Mouse (Mus musculus): ENCODE data around the gene Mboat2.
A peak's percentile ranks its signal among the peaks of the same experiment; 100 is the strongest.

The Mboat2 gene

DNA sequence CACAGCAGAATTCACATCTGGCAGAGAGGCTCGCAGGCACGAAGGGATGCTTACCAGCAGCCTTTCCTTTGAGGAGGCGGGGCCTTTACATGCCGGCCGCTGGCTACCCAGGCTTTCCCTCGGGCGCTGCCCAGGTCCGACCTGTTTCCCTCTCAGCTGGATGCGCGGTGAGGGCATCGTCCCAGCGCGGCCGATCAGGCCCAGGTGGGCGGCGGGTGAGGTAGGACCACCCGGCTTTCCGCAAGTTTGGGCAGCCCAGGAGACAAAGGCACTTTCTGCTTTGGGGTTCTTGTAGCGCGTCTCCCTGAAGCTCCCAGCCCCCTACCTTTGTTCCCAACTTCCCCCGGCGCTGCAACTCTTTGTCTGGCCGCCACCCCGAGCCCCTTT, at the start of gene Mboat2:
Gene Mboat2, plus strand, starts transcription at position 114 of the 387 bp plus-strand sequence.
- peak; percentile 11 for DNase-seq (ENCODE audit: low spot score)

DNA sequence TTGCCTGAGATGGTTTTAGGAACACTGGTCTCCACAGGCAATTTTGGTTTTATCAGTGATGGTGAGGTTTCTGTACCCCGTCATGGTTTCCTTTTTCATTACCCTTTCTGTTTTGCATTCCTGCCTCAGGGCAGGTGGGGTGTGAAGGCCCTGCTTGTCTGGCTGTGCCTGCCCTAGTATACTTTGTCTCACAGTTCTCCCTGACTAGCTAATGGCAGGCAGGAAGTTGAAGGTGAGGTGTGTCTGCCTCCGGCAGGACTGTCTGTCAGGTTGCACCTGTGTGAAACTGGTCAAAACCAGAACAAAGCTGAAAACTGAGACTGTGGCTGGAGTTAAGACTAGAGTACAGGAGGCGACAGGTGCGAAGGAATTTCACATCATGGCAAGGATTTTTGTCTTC, 46.9 kb upstream of the Mboat2 start:
- DNase-seq (ENCODE audit: low spot score) = no peak

DNA sequence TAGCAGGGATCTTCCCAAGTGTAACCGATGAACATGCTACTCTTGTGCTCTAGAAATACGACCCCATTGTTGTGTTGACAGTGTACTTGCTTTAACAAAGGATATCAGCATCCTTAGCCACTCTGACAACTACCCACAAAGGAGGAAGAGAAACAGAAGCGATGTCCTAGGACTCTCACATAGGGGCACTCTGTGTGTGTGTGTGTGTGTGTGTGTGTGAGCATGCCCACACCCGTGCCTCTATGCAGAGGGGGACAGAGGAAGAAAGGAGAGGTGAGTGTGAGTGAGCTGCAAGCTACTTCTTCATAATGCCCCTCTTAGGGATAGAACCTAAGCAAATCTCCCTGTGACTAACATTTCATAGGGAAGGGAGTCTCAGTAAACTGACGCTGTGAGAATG, 44.8 kb upstream of the Mboat2 start:
- no peak for DNase-seq (ENCODE audit: low spot score)

DNA sequence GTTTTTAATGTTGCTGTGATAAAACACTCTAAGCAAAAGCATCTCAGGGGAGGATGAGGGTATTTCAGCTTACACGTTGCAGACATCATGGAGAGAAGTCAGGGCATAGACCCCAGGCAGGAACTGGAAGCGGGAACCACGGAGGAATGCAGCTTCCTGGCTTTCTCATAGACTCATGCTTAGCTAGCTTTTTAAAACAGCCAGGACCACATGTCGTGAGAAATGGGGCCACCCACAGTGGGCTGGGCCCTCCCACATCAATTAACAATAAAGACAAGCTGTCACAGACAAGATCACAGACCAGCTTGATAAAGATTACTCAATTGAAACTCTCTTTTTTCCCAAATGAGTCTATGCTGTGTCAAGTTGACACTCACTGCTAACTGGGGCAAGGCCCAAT, 44.4 kb upstream of the Mboat2 start:
- DNase-seq (ENCODE audit: low spot score) = no peak

DNA sequence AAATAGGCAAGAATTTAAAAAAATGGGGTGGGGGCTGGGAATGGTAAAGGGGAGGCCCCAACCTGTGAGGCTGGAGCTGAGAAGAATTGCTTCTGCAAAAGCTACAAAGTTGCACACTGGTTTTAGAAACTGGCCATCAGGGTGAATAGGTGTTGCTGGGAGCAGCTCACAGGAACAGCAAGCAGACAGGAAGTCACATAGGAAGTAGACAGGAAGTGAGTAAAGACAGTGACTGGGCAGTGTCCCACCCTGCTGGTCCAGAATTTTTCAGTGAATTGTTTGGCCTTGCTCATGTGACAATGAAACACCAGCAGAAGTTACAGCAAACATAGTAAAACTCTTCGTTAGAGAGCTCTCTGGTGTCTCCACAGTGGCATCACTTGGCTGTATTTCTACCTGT, 41.0 kb upstream of the Mboat2 start:
- no peak for DNase-seq (ENCODE audit: low spot score)

DNA sequence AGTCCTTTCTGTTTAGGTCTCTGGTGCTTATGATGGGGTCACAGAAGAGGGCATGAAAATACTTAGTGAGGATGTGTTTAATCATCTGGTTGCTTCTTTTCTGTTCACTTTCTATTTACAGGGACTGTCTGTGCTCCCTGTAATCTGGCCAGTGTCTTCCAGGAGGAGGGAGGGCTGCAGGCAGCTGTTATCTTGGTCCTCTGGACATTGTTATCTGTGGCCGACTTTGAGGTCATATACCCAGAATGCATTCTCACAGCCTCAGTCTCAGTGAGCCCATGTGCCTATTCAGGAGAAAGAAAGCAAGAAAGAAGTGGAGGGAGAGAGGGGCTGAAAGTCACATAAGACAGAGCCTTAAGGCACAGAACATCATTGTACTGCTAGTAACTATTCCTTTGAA, 19.4 kb upstream of the Mboat2 start:
- no peak for DNase-seq (ENCODE audit: low spot score)

DNA sequence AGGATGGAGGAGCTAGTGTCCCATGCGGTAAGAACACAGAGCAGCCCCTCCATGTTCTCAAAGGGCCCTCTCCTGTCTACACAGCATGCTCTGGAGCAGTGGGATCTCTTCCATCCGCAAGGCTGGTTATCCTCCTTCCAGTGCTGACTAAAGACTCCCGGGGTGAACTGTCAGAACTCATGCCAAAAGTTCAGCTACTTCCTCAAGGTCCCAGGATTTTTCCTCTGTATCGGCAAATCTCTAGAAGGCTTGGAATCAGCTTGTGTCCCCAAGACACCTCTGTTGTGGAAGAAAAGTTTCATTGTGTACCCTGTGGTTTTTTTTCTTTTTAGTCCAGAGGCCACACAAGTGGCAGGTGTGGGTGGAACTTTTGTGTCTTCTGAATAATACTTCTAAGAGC, 18.8 kb upstream of the Mboat2 start:
- no peak for DNase-seq (ENCODE audit: low spot score)

DNA sequence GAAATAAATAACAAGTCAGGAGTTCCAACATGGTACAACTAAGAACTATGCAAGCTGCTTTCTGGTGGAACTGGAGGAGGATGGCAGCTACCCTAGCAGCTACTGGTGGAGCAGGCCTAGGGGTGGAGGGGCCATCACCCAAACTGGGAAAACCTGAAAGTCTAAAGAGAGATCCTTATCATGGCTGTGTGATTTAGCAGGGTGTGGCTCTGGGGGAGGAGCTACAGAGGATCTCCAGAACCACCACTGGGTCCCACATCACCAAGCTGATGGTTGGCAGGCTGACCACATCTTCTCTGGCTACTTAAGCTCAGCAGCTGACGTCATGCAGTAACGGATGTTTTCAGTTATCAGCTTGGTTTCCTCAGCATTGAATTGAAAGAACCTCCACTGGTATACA, 7.8 kb upstream of the Mboat2 start:
- no peak for DNase-seq (ENCODE audit: low spot score)

DNA sequence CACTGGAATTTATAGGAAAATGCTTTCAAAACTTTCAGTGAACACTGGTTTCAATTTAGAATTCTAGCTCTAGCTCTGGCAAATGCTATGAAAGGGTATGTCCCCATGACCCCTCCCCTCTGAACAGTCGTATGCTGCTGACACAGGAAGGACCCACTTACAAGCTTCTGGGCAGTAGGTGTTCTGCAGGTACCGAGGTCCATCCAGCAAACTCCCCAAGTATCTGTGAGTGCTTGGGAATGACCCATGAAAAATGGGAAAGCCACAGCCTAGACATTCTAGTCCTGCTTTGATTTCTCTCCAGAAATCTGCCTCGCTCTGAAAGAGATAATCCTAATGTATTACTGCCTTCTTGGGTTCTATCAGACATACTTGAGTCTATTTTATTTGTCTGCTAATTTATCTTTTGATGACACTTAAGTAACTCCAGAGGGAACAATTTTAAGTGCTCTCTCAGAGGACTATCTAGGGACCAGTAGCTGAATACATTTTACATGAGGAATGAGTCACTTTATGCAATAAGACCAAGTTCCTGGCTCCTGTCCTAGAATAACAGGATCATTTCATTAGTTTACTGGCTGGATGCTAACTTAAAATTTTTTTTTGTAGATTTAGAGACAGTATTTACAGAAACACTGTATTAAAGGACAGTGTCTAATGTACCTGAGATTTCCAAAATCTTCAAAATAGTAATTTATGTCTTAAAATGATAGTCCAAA, 6.9 kb upstream of the Mboat2 start:
- no peak for DNase-seq (ENCODE audit: low spot score)

DNA sequence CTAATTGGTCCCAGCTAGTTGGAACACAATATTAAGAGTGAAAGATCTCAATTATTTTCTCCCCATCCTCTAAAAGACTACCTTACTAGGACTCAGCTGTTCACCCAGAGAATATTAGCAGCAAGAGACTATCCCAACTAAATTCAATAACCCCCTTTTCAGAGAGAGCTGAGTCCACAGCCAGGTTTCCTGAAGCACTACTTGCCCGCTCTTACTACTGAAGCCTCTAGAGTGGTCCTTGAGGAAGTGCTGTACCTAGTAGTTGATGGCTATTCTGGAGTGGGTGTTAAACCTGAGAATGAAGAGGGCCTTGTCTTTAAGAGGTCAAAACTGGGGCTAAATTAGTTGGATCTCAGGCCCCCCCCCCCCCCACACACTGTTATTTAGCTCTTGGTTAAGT, 593 bp upstream of the Mboat2 start:
- no peak for DNase-seq (ENCODE audit: low spot score)

DNA sequence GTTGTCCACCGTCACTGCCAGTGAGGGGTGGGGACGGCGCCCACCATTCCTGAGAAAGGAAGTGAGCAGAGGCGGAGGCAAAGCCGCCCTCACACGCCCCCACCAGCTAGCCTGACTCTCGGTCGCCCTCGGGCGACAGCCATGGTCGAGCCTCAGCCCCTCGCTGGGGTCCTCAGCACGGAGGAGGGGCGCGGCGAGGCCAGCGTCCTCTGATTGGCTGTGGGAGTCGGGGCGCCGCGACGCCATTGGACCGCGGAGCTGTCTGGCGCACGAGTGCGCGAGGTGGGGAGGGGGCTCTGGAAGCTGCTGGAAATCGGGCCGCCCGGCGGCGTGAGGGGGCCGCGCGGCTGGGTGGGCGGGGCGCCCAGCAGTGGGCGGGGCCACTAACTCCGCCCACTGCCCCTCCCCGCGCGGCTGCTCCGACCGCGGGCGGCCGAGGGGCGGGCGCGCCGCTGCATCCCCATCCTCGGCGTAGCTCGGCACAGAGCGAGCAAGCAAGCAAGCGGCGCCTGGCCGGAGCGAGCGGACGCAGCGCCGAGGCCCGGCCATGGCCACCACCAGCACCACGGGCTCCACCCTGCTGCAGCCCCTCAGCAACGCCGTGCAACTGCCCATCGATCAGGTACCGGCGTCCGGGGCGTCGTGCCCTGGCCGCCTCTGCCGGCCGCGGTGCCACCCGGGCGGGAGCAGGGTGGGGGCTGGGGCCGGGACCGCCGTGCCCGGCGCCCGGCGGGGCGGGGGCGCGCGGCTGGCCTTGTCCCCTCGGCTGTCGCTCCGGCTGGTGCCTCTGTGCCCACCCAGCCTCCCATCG, 679 bp downstream of the Mboat2 start:
- DNase-seq (ENCODE audit: low spot score) = peak; percentile 45

DNA sequence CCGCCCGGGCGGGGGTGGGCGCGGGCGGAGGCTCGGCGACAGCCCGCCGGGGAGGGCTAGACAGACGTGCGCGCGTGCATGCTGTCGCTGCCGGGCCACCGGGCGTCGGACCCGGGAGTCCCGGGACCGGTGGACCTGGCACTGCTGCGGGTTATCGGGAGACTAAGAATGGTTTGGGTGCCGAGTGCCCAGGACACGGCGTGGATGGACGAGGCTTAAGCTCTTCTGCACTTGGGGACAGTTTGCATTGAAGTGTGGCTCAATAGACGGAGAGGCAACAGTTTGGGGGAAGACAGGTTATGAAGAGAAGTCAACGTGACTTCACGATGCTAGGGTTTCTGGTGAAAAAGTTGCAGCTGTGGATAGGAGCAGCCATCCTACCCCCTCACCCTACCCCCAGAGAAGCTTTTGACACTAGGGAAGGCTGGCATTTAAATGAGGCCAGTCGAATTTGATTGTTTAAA, 1.3 kb downstream of the Mboat2 start:
- DNase-seq (ENCODE audit: low spot score) = peak; percentile 8

DNA sequence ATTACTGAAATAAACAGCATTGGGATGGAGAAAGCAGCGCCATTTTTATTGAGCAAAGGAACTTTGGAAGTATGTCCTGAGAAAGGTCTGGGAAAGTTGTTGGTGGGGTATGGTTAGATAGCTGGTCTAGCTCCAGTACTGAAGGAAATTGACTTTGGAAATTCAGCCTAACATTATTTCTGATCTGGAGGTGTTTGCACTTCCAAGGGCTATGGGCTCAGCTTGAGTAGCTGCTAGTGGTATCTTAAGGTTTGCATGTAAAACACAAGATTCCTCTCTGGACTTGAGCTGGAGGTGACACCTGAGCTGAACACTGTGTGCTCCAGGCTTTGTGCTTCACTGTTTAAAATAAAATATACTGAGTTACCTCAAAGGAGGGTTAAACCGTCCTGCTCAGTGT, 1.8 kb downstream of the Mboat2 start:
- DNase-seq (ENCODE audit: low spot score) = no peak

DNA sequence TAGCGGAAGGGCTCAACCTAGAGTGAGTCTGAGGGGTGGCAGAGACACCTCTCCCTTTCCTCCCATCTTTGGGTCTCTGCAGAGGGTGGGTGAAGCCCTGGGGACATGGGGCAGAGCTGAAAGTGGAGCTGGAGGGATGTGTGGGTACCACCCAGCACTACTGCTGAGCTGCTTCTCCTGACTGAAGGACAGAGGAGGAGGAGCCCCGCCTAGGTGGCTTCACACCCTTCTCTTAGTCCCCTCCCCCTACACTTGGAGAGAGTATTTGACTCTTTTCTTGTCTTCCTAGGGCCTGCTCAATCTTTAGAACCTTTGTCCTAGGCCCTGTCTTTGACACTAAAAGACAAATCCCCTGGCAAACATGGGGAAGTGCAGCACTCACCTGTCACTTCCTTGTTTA, 7.3 kb downstream of the Mboat2 start:
- no peak for DNase-seq (ENCODE audit: low spot score)

DNA sequence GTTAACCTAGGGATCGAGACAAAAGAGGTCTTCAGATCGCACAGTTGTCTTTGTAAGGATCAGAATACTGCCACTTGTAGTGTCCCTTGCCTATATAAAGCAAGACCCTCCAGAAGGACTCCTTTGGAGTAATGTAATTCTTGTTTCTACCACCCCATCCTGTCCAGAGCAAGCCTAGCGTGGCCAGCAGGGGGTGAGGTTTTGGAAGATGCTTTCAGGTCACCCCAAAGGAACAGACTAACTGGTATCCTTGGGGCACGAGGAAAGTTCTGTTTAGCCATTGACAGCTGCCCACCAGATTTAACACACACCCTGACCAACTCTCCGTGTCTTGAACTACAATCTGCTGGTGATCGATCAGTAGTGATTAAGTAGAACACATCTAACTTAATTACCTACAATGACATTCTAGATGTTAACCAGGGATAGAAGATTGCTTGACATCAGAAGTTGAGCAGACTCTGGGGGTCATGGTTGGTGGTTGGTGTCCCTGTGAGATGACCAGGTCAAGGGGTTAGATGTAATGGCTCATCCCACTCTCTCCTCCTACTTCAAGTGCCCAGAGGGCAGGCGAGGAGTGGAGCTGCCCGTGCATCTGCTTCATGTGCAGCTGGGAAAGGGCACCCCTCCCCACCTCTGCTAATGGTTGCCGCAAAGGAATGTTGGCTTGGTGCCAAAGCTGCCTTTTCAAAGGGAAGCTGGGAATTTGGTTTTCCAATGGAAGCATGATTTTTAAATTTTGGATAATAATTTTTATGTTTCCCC, 10.6 kb downstream of the Mboat2 start:
- DNase-seq (ENCODE audit: low spot score) = no peak

DNA sequence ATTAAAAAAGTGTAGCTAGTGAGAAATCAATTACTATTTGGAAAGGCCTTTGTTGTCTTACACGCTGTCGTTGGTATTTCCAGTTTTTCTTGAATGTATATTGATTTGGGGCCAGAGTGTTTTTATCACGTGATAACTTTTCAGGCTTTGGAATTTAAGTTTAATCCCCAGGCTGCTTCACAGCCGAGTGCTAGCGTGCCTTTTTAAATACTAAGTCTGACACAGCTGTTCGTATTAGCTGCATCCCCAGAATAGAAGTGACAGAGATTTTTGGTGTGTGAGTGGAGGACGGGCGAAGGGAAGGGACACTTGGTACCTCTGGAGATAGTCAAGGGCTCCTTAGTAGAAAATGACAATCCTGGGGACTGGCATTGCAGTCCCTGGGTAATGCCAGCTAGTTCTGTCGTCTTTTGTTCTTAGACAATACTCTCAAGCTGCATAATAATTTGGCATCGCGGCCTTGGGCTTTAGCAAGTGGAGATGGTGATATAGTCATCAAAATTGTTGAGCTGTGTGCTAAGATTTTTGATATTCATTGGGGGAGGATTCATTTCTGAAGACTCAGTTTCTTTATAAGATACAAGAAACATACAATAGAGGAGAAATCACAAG, 11.7 kb downstream of the Mboat2 start:
- no peak for DNase-seq (ENCODE audit: low spot score)

DNA sequence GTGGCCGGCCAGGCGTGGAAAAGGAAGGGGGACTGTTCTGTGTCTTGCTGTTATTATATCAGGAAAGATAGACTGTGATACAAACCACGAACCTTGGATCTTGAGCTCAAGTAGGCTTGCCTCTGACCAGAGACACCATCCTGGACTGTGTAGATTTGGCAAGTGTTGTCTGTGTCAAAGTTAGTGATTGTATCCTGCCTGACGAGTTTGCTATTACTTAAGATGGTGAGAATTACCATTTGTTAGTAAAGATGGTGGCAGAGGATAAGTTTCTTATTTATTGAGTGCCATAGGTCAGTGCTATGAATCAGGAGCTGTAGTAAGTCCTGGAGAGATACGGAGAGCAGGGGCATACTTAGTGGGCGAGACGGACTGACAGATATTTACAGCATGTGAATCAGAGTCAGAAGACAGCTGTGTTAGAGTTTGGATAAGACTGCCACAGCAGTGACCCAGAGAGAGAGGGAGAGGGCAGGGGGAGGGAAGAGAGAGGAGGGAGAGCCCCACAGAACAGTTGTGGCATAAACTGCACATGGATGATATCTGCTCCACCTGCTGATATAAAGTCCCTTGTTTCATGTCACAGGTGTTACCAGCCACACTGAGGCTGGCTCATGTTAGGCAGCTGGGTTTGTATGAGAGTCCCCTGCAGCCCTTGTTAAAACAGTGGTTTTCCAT, 12.9 kb downstream of the Mboat2 start:
- DNase-seq (ENCODE audit: low spot score) = no peak

DNA sequence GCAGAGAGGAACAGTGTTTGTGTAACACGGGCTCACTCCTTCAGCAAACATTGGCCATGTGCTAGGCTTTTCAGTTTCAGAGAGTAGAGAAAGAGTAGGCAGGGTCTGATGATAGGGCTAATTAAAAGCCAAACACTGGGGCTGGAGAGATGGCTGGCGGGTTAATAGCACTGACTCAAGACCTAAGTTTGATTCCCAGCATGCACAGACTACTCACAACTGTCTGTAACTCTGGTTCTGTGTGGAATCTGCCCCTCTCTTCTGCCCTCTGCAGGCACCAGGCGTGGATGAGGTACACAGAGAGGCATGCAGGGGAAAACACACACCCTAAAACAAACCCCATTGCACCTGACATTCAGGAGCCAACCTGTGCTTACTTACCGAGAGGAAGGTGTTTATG, 14.7 kb downstream of the Mboat2 start:
- DNase-seq (ENCODE audit: low spot score) = no peak

DNA sequence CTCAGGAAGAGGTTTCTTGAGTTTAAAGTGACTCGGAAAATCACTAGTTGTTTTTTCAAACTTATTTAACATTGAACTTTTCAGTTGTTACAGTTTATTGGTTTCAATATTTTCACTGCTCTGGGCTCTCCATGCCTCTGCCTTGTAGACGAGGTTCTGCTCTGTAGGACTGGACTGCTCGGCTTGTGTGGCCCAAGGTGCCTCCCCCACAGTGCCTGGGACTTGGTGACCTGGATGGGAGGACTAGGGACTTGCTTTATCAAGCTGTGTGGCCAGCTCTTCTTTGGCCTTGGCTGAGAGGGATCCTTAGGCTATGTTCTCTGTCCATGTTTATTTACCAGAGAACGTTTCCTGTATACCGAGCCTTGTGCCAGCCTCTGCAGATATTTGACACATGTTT, 17.4 kb downstream of the Mboat2 start:
- no peak for DNase-seq (ENCODE audit: low spot score)

DNA sequence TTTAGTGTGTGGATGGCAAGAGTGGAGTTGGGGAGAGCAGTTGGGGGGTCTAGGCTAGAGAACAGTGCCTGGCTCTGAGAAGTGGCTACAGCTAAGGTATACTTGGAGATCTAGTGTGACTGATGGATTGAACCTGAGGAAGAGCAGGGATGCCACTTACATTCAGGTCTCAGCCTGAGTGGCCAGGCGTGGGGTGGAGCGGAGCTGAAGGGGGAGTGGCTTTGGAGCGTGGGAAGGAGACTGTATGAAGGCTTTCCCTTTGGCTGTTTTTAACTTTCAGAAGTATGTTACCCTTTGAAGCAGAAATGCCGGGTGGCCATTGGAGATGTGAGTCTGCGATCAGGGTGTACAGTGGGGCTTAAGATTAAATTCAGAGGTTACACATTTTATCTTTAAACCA, 26.7 kb downstream of the Mboat2 start:
- DNase-seq (ENCODE audit: low spot score) = no peak

DNA sequence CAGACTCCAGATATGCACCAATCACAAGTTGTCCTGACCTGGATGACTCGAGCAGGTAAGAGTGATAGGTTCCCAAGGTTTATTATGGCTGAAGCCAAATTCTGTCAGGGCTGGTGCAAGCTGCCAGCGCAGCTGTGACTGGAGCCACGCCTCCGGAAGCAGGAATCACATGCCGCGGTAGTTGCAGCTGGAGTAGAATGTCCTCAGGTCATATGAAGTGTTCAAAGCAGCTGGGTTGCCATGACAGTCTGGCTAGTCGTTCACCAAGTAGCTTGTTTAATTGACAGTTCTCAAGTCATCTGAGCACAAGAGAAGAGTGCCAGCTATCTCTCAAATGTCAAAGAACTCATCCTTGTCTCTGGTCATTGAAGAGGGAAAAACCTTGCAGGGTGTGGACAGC, 28.7 kb downstream of the Mboat2 start:
- DNase-seq (ENCODE audit: low spot score) = no peak

DNA sequence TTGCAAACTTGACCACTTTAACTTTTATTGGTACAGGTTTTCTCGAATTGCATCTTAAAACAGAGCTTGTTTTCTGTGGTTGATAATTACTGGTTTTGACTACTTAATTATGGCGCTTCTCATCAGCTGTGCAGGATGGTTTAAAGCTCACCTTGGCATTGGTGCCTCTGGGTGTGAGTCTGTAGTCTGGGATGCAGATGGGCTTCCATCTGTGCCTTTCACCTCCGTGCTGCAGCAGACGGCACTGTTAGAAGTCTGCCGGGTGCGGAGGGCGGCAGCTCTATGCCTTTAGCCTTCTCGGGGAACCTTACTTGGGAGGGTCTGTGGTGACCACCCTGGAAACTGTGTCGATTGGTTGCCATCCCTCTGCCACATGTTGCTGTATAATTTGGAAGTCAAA, 29.8 kb downstream of the Mboat2 start:
- no peak for DNase-seq (ENCODE audit: low spot score)
